Mouse (Mus musculus): Measurements from ENCODE around the gene Cdc25b. TPM values are rescaled to one million over a fixed set of nuclear protein-coding genes. Genes with fewer than 3 reads are reported as not detected.

Cdc25b gene
- polyA plus RNA-seq, 1 experiment from 2014 or later = 59.1 TPM

- WGBS = under 1% methylated on average over 17 of the region's 17 CpGs
- H3K9me3 ChIP-seq (replicated peaks) = no peaks in the 10 kb centered on the region
- H3K9ac ChIP-seq = peak overlapping the region; percentile 60
- peaks cover 20% of the 10 kb centered on the region for H3K4me1 ChIP-seq
- peak overlapping the region; percentile 77 for H3K4me3 ChIP-seq (replicated peaks)
- peak overlapping the region; percentile 95 for H3K27ac ChIP-seq (replicated peaks)
- H3K27me3 ChIP-seq = no peaks in the 10 kb centered on the region
- peak; percentile 6; the same call in 1 of the 2 replicates for ATAC-seq (ENCODE audit: insufficient number of reproducible peaks, low FRiP score, low TSS enrichment, low read depth)
- H3K4me2 ChIP-seq (replicated peaks) = peak overlapping the region; percentile 93
- peaks cover under 1% of the 10 kb centered on the region; the same call in 1 of the 2 replicates for H3K36me3 ChIP-seq
Measured at GRCm38 (mm10) chr2:131160671-131161111, 26.1 kb upstream of the Cdc25b start.

- Histone ChIP-seq H3K36me3 (no peaks in the 10 kb centered on the region), H3K27ac (replicated peaks) (peak overlapping the region; percentile 58), H3K27me3 (no peaks in the 10 kb centered on the region), H3K4me1 (peaks cover 16% of the 10 kb centered on the region), H3K9me3 (replicated peaks) (no peaks in the 10 kb centered on the region), H3K4me3 (replicated peaks) (no peak overlapping the region), H3K9ac (no peak overlapping the region), H3K4me2 (replicated peaks) (no peak overlapping the region)
- ATAC-seq (ENCODE audit: insufficient number of reproducible peaks, low FRiP score, low TSS enrichment, low read depth) = no peak
- WGBS = 59% methylated on average over 7 of the region's 7 CpGs
Measured at GRCm38 (mm10) chr2:131163924-131164323, 22.8 kb upstream of the Cdc25b start.

- Histone ChIP-seq H3K9ac (no peak overlapping the region), H3K27me3 (peaks cover 4% of the 10 kb centered on the region; the same call in 1 of the 2 replicates), H3K4me1 (peaks cover 20% of the 10 kb centered on the region), H3K4me3 (replicated peaks) (no peak overlapping the region), H3K9me3 (replicated peaks) (no peaks in the 10 kb centered on the region), H3K4me2 (replicated peaks) (no peak overlapping the region), H3K27ac (replicated peaks) (no peak overlapping the region), H3K36me3 (no peaks in the 10 kb centered on the region)
- 83% methylated on average over 2 of the region's 2 CpGs for WGBS
- ATAC-seq (ENCODE audit: insufficient number of reproducible peaks, low FRiP score, low TSS enrichment, low read depth) = no peak
Measured at GRCm38 (mm10) chr2:131166172-131166571, 20.6 kb upstream of the Cdc25b start.

GRCm38 (mm10) chr2:131167984-131168383 lies 18.8 kb upstream of the Cdc25b start:
- Histone ChIP-seq H3K27ac (replicated peaks) (no peak overlapping the region), H3K9me3 (replicated peaks) (no peaks in the 10 kb centered on the region), H3K4me2 (replicated peaks) (no peak overlapping the region), H3K27me3 (peaks cover 22% of the 10 kb centered on the region), H3K36me3 (no peaks in the 10 kb centered on the region), H3K4me3 (replicated peaks) (no peak overlapping the region), H3K4me1 (peaks cover 28% of the 10 kb centered on the region), H3K9ac (no peak overlapping the region)
- WGBS = 81% methylated on average over 6 of the region's 6 CpGs
- no peak for ATAC-seq (ENCODE audit: insufficient number of reproducible peaks, low FRiP score, low TSS enrichment, low read depth)

- Histone ChIP-seq H3K36me3 (no peaks in the 10 kb centered on the region), H3K9ac (no peak overlapping the region), H3K27me3 (peaks cover 26% of the 10 kb centered on the region), H3K4me3 (replicated peaks) (no peak overlapping the region), H3K4me1 (peaks cover 26% of the 10 kb centered on the region), H3K27ac (replicated peaks) (no peak overlapping the region), H3K9me3 (replicated peaks) (no peaks in the 10 kb centered on the region), H3K4me2 (replicated peaks) (no peak overlapping the region)
- 55% methylated on average over 1 of the region's 1 CpGs for WGBS
- no peak for ATAC-seq (ENCODE audit: insufficient number of reproducible peaks, low FRiP score, low TSS enrichment, low read depth)
Measured at GRCm38 (mm10) chr2:131168914-131169313, 17.8 kb upstream of the Cdc25b start.

GRCm38 (mm10) chr2:131170936-131171335 lies 15.8 kb upstream of the Cdc25b start:
- peaks cover 26% of the 10 kb centered on the region for H3K27me3 ChIP-seq
- H3K4me1 ChIP-seq = peaks cover 38% of the 10 kb centered on the region
- ATAC-seq (ENCODE audit: insufficient number of reproducible peaks, low FRiP score, low TSS enrichment, low read depth) = no peak
- no peak overlapping the region for H3K27ac ChIP-seq (replicated peaks)
- peak overlapping the region; percentile 34 for H3K4me3 ChIP-seq (replicated peaks)
- no peaks in the 10 kb centered on the region for H3K36me3 ChIP-seq
- H3K9me3 ChIP-seq (replicated peaks) = no peaks in the 10 kb centered on the region
- 25% methylated on average over 9 of the region's 9 CpGs for WGBS
- no peak overlapping the region for H3K9ac ChIP-seq
- H3K4me2 ChIP-seq (replicated peaks) = peak overlapping the region; percentile 56

GRCm38 (mm10) chr2:131171401-131172104 lies 15.2 kb upstream of the Cdc25b start:
- Histone ChIP-seq H3K27ac (replicated peaks) (no peak overlapping the region), H3K36me3 (peaks cover 4% of the 10 kb centered on the region; the same call in 1 of the 2 replicates), H3K27me3 (peaks cover 26% of the 10 kb centered on the region), H3K4me3 (replicated peaks) (peak overlapping the region; percentile 34), H3K4me1 (peaks cover 44% of the 10 kb centered on the region), H3K4me2 (replicated peaks) (peak overlapping the region; percentile 56), H3K9ac (no peak overlapping the region), H3K9me3 (replicated peaks) (no peaks in the 10 kb centered on the region)
- ATAC-seq (ENCODE audit: insufficient number of reproducible peaks, low FRiP score, low TSS enrichment, low read depth) = 0 out of 2 replicates have a peak, but pooled peaks have one; percentile 36
- WGBS = 7% methylated on average over 43 of the region's 43 CpGs

- peaks cover 52% of the 10 kb centered on the region for H3K4me1 ChIP-seq
- H3K4me3 ChIP-seq (replicated peaks) = no peak overlapping the region
- H3K36me3 ChIP-seq = peaks cover 11% of the 10 kb centered on the region; the same call in 1 of the 2 replicates
- 52% methylated on average over 9 of the region's 9 CpGs for WGBS
- ATAC-seq (ENCODE audit: insufficient number of reproducible peaks, low FRiP score, low TSS enrichment, low read depth) = no peak
- no peaks in the 10 kb centered on the region for H3K9me3 ChIP-seq (replicated peaks)
- no peak overlapping the region for H3K4me2 ChIP-seq (replicated peaks)
- H3K9ac ChIP-seq = no peak overlapping the region; the same call in 1 of the 2 replicates
- H3K27me3 ChIP-seq = peaks cover 26% of the 10 kb centered on the region
- H3K27ac ChIP-seq (replicated peaks) = no peak overlapping the region; the same call in 1 of the 2 replicates
Measured at GRCm38 (mm10) chr2:131172322-131172721, 14.4 kb upstream of the Cdc25b start.

GRCm38 (mm10) chr2:131174700-131175099 lies 12.0 kb upstream of the Cdc25b start:
- no peak overlapping the region for H3K27ac ChIP-seq (replicated peaks)
- no peak for ATAC-seq (ENCODE audit: insufficient number of reproducible peaks, low FRiP score, low TSS enrichment, low read depth)
- 6% methylated on average over 11 of the region's 11 CpGs for WGBS
- no peak overlapping the region for H3K9ac ChIP-seq
- peak overlapping the region; percentile 42 for H3K4me3 ChIP-seq (replicated peaks)
- H3K27me3 ChIP-seq = peaks cover 26% of the 10 kb centered on the region
- peaks cover 66% of the 10 kb centered on the region for H3K4me1 ChIP-seq
- no peaks in the 10 kb centered on the region for H3K9me3 ChIP-seq (replicated peaks)
- H3K4me2 ChIP-seq (replicated peaks) = peak overlapping the region; percentile 78
- H3K36me3 ChIP-seq = peaks cover 14% of the 10 kb centered on the region; the same call in 1 of the 2 replicates

GRCm38 (mm10) chr2:131175286-131175944 lies 11.3 kb upstream of the Cdc25b start:
- H3K9ac ChIP-seq = no peak overlapping the region
- H3K4me2 ChIP-seq (replicated peaks) = no peak overlapping the region
- H3K27ac ChIP-seq (replicated peaks) = peak overlapping the region; percentile 60; the same call in 1 of the 2 replicates
- ATAC-seq (ENCODE audit: insufficient number of reproducible peaks, low FRiP score, low TSS enrichment, low read depth) = no peak
- H3K9me3 ChIP-seq (replicated peaks) = no peaks in the 10 kb centered on the region
- peaks cover 64% of the 10 kb centered on the region for H3K4me1 ChIP-seq
- no peak overlapping the region for H3K4me3 ChIP-seq (replicated peaks)
- peaks cover 26% of the 10 kb centered on the region for H3K27me3 ChIP-seq
- WGBS = 80% methylated on average over 3 of the region's 3 CpGs
- peaks cover 14% of the 10 kb centered on the region; the same call in 1 of the 2 replicates for H3K36me3 ChIP-seq

- H3K4me1 ChIP-seq = peaks cover 63% of the 10 kb centered on the region
- no peak overlapping the region for H3K4me2 ChIP-seq (replicated peaks)
- no peak for ATAC-seq (ENCODE audit: insufficient number of reproducible peaks, low FRiP score, low TSS enrichment, low read depth)
Measured at GRCm38 (mm10) chr2:131175945-131176309, 10.8 kb upstream of the Cdc25b start.

More at GRCm38 (mm10) chr2:131175945-131176309, 10.8 kb upstream of the Cdc25b start:
- H3K9me3 ChIP-seq (replicated peaks) = no peaks in the 10 kb centered on the region
- no peak overlapping the region for H3K4me3 ChIP-seq (replicated peaks)
- WGBS = 81% methylated on average over 1 of the region's 1 CpGs
- H3K9ac ChIP-seq = no peak overlapping the region
- peak overlapping the region; percentile 60; the same call in 1 of the 2 replicates for H3K27ac ChIP-seq (replicated peaks)
- H3K27me3 ChIP-seq = peaks cover 25% of the 10 kb centered on the region
- H3K36me3 ChIP-seq = peaks cover 14% of the 10 kb centered on the region; the same call in 1 of the 2 replicates
